Mouse (Mus musculus) kidney, postnatal 36 days (tissue): ENCODE measurements at regions not wholly inside any gene's neighbourhood (a gene's known extent, or its start where the extent isn't known, plus 50 kb on each side); places are given as distances from the start of the nearest gene placed in this dataset.

Experiments used
- DNase-seq, 2 experiments: peaks; one replicate each; pipeline ENCODE4 v3.0.0; 2021 to 2022; ENCODE audit warnings: mixed read lengths in 2 of 2

DNA sequence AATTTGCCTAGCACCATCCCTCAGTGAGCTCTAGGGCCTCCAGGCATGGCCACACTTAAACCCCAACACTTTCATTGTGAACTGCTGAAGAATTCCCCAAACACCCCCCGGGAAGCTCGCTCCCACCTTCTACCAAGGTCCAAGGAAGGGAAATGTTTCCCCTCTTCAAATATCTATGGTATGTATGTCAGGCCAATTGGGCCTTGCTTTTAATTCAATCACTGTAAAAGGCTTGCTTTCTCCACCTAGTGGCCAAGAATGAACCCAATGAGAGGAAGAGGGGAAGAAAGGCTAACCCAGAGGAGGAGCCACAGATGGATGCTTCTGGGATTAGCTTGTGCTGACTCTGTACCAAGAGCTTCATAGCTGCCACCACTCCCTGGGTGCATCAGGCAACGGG lies 336.3 kb upstream of the Tgfbr2 start:
- peak; percentile 4 to 10 for DNase-seq

DNA sequence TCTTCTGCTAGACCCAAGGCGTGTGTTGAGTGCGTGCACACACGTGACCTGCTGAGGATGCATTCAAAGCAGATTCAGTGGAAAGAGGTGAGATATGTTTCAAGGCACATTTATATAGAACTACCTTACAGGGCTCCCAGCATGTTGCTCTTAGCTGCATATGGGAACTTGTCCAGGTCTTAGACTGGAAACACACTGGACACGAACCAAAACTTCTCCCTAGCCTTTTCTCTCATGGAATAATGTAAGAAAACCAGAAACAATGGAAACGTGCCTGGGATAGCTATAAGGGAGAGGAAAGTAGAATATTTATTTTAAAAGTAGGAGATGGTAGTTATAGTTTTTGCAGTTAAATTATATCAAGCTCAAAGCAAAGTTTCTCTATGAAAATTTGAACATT lies 332.6 kb upstream of the Tgfbr2 start:
- no peak for DNase-seq

DNA sequence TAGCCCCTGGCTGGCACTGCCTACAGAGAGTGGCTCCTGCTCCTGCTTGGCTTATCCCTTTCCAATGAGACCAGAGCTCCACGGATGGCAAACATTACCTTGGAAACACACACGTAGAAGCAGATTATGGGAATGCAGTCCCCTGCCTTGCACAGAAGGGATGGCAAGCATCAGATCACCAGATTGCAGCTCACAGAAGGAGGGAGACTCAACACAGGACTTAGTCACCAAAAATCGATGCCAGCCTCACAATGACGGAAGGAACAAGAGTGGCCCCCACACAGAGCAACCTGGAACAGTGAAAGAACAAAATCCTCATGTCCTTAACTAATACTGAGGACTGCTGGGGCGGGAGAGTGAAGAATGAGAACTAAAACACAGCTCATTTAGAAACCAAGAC lies 327.7 kb upstream of the Tgfbr2 start:
- no peak for DNase-seq

DNA sequence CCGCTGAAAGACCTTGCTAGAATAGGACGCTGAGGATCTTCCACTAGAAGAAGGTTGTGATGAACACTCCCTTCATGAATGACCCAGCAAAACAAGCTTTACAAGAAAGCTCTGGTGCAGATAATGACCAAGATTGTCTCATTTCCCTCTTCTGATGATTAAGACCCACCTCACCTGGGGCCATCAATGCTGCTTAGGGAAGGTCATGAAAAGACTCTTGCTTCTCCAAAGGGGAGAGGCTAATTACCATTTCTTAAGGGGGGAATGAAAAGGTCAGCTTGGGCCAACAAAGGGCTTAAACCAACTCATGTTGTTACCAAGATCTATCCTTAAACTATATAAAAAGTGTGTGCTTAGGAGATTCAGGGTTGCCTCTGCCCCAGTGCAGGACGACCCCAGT lies 325.8 kb upstream of the Tgfbr2 start:
- no peak for DNase-seq

DNA sequence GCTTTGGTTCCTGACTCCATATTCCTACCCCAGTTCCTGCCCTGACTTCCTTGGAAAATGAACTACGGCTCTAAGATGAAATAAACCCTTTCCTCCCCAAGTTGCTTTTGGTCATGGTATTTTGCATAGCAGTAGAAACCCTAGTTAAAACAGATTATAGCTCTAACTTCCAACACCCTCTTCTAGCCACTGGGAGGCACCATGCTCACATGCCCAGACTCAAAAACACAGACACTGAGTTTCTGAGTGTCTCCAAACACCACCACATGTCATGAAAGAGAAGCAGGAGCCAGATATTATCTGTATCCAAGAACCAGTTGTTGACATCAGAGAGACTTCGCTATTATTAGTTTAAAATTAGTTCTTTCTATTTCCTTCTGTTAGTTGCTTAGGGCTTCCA lies 316.1 kb upstream of the Tgfbr2 start:
- no peak for DNase-seq

DNA sequence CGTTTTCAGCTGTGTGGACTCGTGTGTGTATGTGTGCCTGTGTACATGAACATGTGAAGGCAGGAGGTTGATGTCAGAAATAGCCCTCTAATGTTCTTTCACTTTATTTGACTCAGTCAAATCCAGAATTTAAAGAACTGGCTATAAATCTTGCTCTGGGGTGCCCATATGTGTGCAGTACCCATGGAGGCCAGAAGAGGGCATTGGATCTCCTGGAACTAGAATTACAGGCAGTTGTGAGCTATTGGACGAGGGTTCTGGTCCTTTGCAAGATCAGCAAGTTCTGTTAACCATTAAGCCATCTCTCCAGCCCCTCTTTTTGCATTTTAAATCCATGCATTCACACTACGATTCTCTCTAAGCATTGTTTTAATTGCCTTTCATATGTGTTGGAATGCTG lies 314.6 kb upstream of the Tgfbr2 start:
- DNase-seq, result peak; percentile 13 to 63

DNA sequence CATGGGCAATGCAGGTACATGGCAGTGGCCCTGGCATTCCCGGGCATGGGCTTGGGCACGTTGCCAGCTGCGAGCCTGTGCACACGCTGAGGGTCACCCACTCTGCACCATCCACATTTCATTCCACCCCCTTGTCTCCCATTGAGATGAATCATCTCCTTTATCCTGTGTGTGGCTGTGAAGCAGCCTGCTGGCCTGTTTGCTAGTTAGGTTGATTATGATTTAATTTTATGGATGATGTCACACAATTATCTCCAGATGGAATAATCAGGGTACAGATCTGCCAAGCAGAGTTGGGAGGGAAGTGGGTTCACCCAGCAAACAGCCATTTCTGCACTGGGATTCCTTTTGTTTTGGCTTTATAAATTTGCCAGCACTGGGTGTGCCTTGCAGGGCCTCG lies 314.1 kb upstream of the Tgfbr2 start:
- DNase-seq, result no peak

DNA sequence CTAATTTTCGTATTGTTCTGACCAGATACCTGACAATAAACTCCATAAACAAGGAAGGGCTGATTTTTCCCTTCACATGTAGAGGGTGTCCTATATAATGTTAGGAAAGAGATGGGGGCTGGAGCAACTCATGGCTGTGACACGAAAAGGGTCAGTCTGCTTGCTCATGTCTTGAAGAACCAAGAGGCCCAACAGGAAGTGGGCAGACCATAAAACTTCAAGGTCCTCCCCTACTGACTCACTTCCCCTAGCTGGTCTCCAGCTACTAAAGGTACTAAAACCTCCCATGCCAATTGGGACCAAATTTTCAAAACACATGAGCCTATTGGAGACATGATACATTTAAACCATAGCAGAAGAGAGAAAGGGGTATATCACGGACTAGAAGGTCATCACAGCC lies 302.1 kb upstream of the Tgfbr2 start:
- DNase-seq, result no peak

DNA sequence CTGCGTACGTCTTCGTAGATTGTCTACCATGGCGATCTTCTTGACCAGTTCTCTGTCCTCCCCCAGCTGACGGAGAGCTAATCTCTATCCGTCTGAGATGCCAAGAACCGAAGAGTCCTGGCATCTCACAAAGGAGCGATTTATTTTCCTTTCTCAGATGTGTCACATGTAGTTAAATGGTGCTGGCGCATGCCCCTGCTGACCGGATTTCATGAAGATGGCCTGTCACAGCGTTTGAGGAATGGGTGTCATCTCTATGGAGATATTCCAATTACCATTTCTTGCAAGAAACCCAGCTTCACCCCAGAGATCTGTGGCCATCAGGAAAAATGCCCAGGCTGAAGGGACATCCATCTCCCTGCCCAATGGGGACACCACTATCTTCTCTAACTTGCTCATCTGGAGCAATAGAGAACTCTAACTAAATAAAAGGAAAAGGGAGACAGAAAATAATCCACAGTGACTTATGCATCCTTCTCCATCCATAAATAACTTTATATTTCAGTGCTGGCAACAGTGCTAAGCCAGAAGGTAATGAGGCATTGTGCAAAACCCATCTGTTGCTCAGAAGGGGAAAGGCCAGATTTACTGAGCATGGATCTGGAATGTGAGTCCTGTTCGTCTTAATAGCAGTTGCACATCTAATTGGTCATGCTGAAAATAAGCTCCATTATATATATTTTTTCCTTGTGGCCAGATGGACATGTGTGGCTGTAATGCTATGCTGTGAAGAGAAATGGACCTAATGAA lies 300.2 kb upstream of the Tgfbr2 start:
- DNase-seq, result no peak

DNA sequence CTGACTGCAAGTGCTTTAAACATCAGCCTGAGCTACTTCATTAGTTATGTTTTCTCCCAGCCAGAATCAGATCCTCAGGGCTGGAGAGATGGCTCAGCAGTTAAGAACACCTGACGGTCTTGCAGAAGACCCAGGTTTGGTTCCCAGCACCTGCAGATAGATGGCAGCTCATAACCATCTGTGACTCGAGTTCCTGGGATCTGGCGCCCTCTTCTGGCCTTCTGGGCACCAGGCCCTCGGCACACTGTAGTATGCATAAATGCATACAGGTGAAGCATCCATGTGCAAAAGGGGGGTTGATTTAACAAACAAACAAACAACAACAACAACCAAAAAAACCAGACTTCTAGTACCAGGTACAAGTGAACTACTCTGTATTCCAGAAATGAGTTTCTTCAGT lies 297.7 kb upstream of the Tgfbr2 start:
- DNase-seq, result peak in 1 of 2 experiments; percentile 12

DNA sequence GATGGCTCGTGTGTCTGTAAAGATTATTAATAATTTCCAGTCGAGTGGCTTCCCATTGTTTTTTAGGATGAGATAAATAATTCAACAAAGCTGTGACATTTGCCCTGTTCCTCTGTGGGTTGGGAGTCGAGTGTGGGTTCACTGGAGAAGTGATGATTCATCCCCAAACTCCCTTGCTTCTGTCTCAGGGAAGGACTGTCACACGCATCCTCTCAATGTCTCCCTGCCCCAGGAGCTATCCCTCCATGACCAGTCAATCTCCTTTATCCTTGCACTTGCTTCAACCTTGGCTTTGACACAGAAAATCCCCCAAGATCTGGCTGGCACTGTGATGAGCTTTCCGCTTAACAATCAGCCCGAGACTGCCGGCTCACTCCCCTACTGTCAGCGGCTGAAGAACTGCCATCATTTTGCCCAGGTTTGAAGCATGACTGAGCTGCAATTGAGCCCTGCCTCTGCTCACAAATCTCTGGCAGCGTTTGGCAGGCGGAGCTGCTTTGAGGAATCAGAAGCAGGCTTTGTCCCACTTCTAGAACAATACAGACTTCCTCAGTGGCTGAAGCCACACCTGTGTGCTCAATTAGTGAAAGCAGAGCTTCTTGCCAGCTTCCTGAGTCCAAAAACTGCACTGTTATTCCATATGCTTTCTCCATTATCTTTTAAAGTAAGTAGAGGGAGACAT lies 293.6 kb upstream of the Tgfbr2 start:
- peak in 1 of 2 experiments; percentile 10 for DNase-seq

DNA sequence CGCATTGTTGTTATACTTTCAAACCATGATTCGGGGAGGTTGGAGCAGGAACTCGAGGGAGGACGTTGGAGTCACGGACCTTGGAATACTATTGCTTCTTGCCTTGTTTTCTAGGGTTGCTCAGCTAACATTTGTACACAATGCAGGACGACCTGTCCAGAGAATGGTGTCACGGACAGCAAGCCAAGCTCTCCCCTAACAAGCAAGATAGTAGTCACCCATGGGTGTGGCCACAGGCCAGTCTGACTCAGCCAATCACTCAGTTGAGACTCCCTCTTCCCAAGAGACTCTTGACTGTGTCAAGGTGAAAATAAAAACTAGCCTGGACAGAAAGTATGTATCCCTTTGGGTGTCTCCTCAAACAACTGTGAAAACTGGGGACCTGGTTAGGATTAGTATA lies 291.2 kb upstream of the Tgfbr2 start:
- DNase-seq, result no peak

DNA sequence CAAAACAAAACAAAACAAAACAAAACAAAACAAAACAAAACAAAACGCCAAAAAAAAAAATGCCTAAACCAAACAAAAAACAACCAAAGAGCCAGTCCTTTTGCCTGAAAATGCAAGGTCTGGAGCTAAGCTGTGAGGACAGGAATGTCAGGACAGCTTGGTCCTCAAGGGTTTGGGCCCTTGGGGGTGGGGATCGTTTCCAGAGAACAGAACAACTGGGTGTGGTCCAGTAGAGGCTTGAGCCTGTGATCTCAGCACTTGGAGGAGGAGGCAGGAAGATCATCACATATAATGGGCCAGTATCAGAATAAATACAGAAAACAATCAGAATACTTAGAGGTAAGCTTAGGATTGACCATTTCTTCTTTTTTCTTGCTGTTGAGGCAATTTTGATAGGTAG lies 289.5 kb upstream of the Tgfbr2 start:
- no peak for DNase-seq

DNA sequence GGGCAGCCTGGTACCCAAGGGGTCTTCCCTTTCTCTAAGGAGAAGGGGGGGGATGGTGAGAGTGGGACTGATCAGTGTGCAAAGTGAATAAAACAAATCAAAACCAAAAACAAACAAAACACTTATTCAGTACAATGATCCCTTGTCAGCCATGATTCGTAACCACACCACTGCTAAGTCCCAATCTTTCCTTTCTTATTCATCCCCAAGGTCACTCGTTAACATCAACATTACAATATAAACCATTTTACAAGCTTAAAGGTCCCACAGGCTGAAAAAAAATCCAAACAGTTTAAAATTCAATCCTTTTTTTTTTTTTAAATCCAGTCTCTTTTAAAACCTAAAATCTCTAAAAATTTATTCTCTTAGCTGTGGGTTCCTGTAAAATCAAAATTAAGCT lies 287.1 kb upstream of the Tgfbr2 start:
- DNase-seq, result no peak

DNA sequence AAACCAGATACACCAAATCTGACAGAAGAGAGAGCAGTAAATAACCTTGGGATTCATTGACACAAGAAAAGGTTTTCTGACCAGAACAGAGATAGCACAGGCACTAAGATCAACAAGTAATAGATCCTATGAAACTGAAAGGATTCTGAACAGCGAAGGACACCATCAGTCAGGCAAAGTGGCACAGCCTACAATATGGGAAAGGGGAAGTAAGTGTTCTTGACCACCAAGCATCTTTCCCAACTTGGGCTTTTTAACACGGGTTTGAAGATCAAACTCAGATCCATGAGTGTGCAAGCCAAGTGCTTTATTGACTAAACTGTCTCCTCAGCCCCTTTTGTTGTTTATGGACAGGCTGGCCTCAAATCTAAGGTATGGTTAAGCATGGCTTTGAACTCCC lies 284.9 kb upstream of the Tgfbr2 start:
- DNase-seq, result no peak

DNA sequence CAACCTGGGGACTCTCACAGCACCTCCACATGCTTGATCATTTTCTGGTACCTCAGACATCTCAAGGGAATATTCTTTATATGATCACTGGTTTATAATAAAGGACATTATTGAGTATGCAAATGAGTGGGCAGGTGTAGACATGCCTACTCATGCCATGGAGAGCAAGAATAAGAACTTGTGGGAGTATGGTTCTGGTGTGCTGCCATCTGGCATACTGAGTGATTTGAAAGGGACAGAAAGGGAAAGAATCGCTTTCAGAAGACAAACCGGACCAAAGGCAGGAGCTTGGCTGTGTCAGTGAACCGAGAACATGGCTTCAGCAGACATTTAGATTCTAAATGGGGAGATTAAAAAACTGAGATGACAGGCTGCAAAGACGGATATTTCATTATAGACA lies 276.9 kb upstream of the Tgfbr2 start:
- DNase-seq, result no peak

DNA sequence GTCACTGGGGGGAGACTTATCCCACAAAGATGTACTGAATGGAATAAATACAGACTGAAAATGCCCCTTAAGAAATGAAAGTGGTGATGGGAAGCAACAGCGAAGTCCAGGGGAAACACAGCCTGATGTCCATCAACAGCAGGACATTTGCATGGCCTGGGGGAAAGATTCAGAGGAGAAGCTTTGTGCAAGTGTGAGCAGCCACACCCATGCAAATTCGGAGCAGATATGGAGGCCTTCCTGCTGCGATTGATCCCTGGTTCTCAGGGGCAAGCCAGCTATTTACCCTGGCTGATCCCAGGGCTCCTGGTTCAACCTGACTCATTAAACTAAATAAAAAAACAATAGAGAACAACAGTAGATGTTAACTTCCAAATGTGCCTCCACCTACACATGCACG lies 275.7 kb upstream of the Tgfbr2 start:
- DNase-seq, result no peak

DNA sequence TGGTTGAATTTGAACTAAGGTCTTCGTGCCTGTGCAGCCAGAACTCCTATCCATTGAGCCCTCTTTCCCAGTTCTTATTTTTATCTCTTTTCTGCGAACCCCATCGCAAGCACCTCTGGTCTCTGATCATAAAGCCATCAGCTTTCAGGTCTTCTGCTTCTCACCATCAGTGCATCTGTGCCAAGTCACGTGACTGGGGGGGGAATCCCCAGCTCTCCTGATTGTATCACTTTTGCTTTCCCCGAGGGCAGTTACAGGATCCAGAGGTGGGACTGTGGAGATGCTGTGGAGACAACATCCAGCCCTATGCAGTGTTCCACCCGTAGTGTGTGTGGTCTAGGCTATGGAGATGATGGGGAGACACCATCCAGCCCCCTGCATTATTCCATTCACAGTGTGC lies 272.6 kb upstream of the Tgfbr2 start:
- DNase-seq, result no peak

DNA sequence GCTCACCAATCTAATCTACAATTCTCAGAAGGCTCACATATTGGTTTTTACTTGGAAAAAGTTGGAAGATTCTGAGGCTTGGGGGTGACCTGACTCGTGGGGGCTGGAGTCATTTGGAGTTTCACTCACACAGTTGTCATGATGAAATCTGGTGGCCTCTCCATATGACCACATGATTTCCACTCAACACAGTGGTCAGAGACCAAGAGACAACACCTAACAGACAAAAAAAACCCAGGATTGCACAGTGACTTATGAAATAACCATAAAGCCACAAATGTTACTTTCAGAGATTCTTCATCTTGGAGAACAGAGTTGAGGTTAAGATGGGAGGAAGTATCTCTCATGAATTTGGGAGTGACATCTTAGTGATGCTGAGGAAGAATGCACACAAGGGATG lies 263.4 kb upstream of the Tgfbr2 start:
- no peak for DNase-seq

DNA sequence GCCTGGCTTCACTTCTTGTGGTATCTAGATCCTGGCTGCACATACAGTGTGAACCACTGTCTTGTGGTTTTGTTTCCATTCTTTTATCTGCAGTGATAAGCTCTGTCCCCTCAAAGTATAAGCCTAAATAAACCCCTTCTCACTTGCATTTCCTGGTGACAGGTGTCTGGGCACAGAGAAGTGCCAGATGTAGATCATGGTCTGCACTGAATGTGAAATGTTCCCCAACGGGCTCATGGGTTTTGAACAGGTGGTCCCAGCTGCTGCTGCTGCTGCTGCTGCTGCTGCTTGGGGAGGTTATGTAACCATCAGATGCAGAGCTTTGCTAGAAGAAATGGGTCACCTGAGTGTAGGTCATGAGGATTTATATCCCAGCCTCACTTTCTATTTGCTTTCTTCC lies 259.3 kb upstream of the Tgfbr2 start:
- no peak for DNase-seq

DNA sequence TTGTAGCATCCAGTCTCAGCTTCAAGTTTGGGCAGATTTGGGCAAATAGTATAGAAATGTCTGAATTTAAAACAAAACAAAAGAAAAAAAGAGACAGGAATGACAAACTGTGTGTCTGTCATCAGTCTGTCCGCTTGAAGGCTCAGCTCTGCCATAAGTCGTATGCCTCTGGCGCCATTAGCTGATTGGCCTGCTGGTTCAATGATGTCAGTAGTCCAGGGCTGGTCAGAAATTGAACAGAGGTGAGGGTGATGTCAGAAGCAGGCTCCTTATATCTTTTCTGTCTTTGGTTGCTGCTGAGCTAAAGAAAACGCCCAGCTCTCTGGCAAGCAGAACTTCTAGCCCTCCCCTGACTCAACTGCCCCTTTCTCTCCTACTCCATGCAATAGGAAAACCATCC lies 253.9 kb upstream of the Tgfbr2 start:
- no peak for DNase-seq

DNA sequence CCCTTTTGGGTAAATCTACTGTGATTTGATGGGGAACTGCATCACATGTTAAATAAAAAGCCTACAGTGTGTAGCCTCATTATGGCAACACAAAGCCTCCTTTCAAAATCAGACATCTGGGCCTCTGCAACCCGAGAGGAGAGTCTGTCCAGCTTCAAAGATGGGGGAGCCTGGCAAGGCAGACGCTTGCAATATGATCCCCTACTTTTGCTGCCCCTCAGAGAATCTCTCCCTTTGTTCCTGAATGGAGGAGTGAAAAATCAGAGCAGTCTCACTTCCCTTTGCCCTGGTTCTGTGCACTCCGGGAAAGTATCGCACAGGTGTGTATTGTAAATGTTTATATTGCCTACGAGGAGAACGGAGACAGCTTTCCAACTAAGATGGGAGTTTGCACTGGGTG lies 253.3 kb upstream of the Tgfbr2 start:
- DNase-seq, result no peak

DNA sequence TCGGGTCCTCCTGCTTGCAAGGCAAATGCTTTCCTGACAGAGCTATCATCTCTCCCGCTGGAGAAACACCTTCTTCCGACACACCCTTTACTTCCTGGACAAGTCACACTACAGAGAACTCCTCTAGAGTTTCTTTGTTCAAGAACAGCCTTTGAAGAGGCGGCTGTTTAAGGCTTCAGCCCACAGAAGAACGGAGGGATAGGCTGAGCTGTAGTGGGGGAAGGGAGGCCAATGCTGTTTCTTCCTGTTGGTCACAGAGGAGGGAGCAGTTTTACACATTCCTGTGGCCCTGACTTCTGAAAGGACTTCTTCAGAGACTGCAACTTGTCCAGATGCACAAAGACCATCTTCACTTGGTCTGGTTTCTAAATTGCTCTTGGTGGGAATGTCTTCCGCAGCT lies 252.1 kb upstream of the Tgfbr2 start:
- no peak for DNase-seq

DNA sequence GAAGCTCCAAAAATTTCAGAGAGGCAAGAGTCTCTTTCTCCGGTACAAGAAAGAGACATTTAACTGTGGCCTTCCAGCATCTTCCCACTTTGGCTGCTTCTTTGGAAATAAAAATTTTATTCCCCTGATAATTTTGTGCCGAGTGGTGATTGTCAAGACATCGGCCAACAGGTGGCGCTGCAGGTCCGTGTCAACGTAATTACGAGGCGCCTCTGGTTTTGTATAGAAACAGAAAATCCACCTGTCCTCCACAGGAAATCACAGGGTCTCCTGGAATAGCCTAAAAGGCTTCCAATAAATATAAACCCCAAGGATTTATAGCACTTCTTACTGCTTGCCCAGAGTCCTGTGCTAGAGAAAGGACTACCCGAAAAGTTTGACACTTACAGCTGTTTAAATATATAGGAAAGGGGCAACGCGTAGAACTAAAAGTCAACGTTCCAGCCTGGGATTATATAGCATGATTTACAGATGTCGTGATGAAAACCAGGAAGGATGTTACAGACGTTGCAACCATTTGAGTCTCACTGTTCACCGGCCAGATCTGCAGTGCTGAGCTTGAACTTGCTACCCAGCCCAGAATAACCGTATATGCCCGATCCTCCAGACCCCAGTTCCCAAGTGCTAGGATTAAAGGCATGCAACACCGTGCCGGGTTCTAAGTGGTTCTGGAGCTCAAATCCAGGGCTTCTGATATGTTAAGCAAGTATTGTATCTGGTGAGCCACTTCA lies 251.3 kb upstream of the Tgfbr2 start:
- DNase-seq, result peak; percentile 65 to 92
